Mouse (Mus musculus): ENCODE measurements around the gene Hipk1.

DNA sequence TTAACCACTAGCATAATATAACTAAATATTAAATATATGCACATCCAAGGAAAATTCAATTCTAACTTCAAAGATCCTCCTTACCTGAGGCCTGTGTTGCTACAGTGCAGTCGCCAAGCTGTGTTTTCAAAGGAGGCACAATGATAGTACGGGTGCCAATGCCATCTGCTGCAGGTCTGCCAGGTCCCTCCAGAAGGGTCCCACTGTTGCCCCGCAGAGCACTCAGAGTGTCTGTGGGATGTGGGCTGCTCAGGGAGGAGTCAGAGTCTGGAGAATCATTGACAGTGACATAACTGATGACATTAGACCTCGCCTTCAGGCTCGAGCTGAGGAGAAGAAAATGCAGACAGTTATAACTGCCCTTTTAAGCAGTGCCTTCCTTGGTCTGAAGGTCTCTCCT lies 44.7 kb downstream of the Hipk1 start:
- TF ChIP-seq CTCF (IDR thresholded peaks at IDR 0.05; ENCODE audit: control insufficient read depth, insufficient read depth, insufficient read length), result no peak
- no peak for TF ChIP-seq USF1 (IDR thresholded peaks at IDR 0.05; ENCODE audit: low read depth)
- no peak for TF ChIP-seq MAX (IDR thresholded peaks at IDR 0.05)
- no peak for TF ChIP-seq CEBPB (IDR thresholded peaks at IDR 0.05; ENCODE audit: low read depth)
- TF ChIP-seq MYOG (IDR thresholded peaks at IDR 0.05; ENCODE audit: control insufficient read depth, extremely low read depth, insufficient read length), result no peak
